In the genomic region with DNA sequence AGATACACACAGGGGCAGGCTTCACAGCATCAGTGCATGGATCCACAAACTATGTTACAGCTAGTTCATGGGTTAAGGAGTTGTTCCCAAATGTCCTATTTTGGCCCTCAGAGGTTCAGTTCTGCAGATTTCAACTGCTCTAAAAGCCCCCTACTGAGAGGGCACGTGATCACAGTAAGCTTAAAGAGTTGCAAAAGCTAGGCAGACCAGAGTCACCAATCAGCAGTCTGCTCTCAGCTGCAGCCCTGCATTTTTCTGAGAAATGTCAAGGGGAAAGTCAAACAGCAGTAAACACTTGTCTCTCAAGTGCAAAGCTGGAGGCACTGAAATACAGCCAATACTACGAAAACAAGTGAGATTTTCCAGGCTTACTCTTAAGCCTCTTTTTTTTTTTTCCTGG, we compare ENCODE assay signal across 11 mouse cellular contexts.
A peak's percentile ranks its signal among the peaks of the same experiment; 100 is the strongest.
DNase-seq lines count a peak whose midpoint lies in the region.
"Had no signal": no experiment of that assay in that cellular context is flagged by ENCODE, and none has a peak within 500 bp of the region (broad histone marks: within the 10 kb centered on the region; RNA-seq: fewer than 3 reads in every experiment).

No protein-coding gene starts in this region.

- DNase-seq in kidney, adult 18-20 months = peak; percentile 50
- DNase-seq in kidney, postnatal 4 days = no peak
- DNase-seq in R1 (ENCODE audit: low read depth, low spot score) (peak; percentile 79), MN1 (ENCODE audit: low spot score) (no peak)
- DNase-seq in kidney, postnatal 10 days = peak; percentile 49
- DNase-seq in lung, postnatal 4 days = peak; percentile 63 to 70
- no peak for DNase-seq in cerebellum, postnatal 14 days
- DNase-seq in right cerebral cortex, adult 18-20 months = no peak
- DNase-seq: embryo, embryonic 11 days; heart, adult 11 months; layer of hippocampus, adult 9-11 months had no signal

Comparison
In these comparisons a context has a peak if more than half of its experiments do, and no peak if none do; other contexts are left out.
1. DNase-seq: peak in kidney, adult 18-20 months (single experiment), R1 (single experiment), kidney, postnatal 10 days (single experiment) and lung, postnatal 4 days (2 of 2); none in kidney, postnatal 4 days (0 of 2), cerebellum, postnatal 14 days (0 of 2), right cerebral cortex, adult 18-20 months (single experiment) and MN1 (single experiment).